Mouse (Mus musculus) midbrain, embryonic 11.5 days (tissue): ENCODE results near the gene Cfap77. TPM values are rescaled to one million over a fixed set of nuclear protein-coding genes. Genes with fewer than 3 reads are reported as not detected.

Source experiments
- ATAC-seq: fragments of 200-750 bp; cut with Nextera tagmentation; 2 replicates; pipeline ENCODE4 v1.8.0; 2017; ENCODE audit warnings: moderate TSS enrichment, moderate library complexity; ENCODE audit not compliant: low FRiP score
- DNase-seq: peaks from one replicate; pipeline ENCODE4 v3.0.0; 2015; ENCODE audit warnings: low spot score; ENCODE audit errors: missing footprints
- H3K27ac ChIP-seq: fragments of 300-500 bp; sonication (generic); 2 replicates; pipeline ENCODE4 v1.5.1; 2014; ENCODE audit warnings: low read depth, low read length
- H3K27me3 ChIP-seq: fragments of 300-500 bp; sonication (generic); 2 replicates; pipeline ENCODE4 v1.6.1; 2014; ENCODE audit warnings: mild to moderate bottlenecking, low read length, moderate library complexity, mixed read lengths; ENCODE audit not compliant: control insufficient read depth, insufficient read depth
- H3K36me3 ChIP-seq: fragments of 300-500 bp; sonication (generic); 2 replicates; pipeline ENCODE4 v1.6.1; 2014; ENCODE audit warnings: mild to moderate bottlenecking, low read length, moderate library complexity, mixed read lengths; ENCODE audit not compliant: control insufficient read depth, insufficient read depth
- H3K4me1 ChIP-seq: fragments of 300-500 bp; sonication (generic); 2 replicates; pipeline ENCODE4 v1.6.1; 2014; ENCODE audit warnings: low read length; ENCODE audit not compliant: control insufficient read depth, insufficient read depth
- H3K4me2 ChIP-seq: fragments of 300-500 bp; sonication (generic); 2 replicates; pipeline ENCODE4 v1.6.1; 2014; ENCODE audit warnings: mild to moderate bottlenecking, moderate library complexity
- H3K4me3 ChIP-seq: fragments of 300-500 bp; sonication (generic); 2 replicates; pipeline ENCODE4 v1.5.1; 2014; ENCODE audit warnings: low read depth, low read length
- H3K9ac ChIP-seq: fragments of 300-500 bp; sonication (generic); 2 replicates; pipeline ENCODE4 v1.6.1; 2014; ENCODE audit warnings: low read length
- H3K9me3 ChIP-seq: fragments of 300-500 bp; sonication (generic); 2 replicates; pipeline ENCODE4 v1.6.1; 2016; ENCODE audit warnings: low read length; ENCODE audit not compliant: control insufficient read depth
- WGBS: fragments of 180-500 bp; shearing (Covaris S2); extraction: QIAGEN DNeasy Blood & Tissue Kit; methylation state at CpG from one replicate; pipeline ENCODE4 v1.1.7; 2014; 5-methylcytosine and 5-hydroxymethylcytosine counted together
- polyA plus RNA-seq: library from polyadenylated mRNA; unstranded; fragments of >200 nt; fragmentation: Nextera tagmentation; extraction: Ambion mirVana; gene quantifications from 2 replicates; pipeline ENCODE4 v1.2.1, GENCODE M21; 2014

Gene Cfap77
- polyA plus RNA-seq, 1 experiment from 2014 or later = 0.77 TPM

DNA sequence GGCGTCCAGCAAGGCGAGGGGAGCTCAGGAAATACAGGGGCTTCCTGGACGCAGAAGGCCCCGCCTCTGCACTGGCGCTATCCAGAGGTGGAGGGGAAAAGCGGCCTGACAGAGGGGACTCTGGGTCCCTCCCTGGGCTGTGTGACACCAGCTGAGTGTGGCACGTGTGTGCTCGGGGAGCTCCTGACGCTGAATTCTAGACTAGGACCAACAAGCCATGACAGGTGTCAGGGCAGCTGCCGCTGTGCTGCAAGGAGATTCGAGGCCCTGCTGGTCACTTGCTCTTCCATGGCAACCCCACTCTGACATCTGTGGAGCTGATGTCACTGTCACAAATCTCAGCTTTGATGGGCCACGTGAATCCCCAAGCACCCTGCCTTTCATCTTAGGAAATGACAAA is 60.9 kb downstream of the Cfap77 start:
- no peak overlapping the region for H3K9ac ChIP-seq
- 72% methylated on average over 12 of the region's 12 CpGs for WGBS
- H3K36me3 ChIP-seq = no peaks in the 10 kb centered on the region
- H3K27ac ChIP-seq = no peak overlapping the region
- H3K4me1 ChIP-seq = peaks cover 7% of the 10 kb centered on the region; the same call in 1 of the 2 replicates
- no peaks in the 10 kb centered on the region; the same call in 1 of the 2 replicates for H3K27me3 ChIP-seq
- ATAC-seq (no peak), DNase-seq (peak; percentile 75)
- no peak overlapping the region for H3K4me2 ChIP-seq
- no peaks in the 10 kb centered on the region for H3K9me3 ChIP-seq
- no peak overlapping the region for H3K4me3 ChIP-seq

DNA sequence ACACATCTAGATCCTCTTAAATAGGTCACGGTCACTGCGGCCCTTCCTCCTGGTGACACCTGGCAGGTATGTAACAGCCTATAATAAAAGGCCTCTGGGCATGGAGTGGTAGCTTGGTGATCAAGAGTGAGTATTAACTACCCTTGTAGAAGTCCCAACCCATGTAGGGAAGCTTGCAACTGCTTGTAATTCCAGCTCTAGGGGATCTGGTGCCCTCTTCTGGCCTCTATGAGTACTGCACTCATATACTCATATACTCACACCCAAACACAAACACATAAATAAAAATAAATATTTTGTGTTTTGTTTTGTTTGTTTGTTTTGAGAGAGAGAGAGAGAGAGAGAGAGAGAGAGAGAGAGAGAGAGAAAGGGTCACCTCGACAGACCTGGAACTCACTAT is 66.1 kb downstream of the Cfap77 start:
- H3K27me3 ChIP-seq = no peaks in the 10 kb centered on the region
- no peak for ATAC-seq
- 96% methylated on average over 3 of the region's 3 CpGs for whole genome bisulfite sequencing

DNA sequence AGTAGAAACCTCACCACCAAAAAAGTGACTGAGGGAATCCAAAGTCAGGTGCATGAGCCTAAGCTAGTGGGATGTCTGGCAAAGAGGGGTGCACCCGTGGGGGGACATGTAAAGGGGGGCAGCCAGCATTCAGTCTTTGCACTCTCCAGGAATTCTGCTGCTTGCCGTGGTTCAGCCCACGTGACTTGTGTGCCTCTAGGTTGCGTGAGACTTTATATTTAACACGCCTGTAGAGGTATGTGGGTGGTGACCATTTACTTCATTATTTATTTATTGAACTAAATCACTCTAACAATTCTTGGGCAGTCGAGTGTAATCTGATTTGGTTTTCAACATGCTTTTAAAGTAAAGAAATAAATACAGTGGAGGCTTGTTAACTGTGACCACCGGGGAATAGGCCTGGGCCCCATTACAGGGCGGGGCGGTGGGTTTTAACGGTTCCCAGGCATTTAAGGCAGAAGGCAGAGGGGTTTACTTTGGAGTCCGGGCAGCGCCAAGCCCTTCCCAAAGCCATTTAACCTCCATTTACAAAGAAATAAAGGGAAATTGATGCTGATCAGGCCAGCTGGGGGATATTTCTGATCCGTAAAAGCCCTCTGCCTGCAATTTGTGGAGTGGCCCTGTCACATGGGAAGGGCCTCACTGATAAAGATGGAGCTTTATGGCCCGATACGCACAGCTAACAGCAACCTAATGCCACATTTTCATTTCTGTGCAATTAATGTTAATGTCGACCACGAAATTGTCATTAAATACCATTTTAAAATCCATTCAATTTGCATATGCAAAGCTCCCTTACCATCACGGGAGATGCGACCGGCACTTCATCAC is 74.6 kb downstream of the Cfap77 start:
- no peak overlapping the region for H3K4me2 ChIP-seq
- peaks cover 12% of the 10 kb centered on the region for H3K27me3 ChIP-seq
- peak; percentile 81 for DNase-seq
- H3K4me3 ChIP-seq = no peak overlapping the region
- H3K4me1 ChIP-seq = peaks cover 3% of the 10 kb centered on the region; the same call in 1 of the 2 replicates
- no peaks in the 10 kb centered on the region for H3K36me3 ChIP-seq
- no peak overlapping the region for H3K9ac ChIP-seq
- WGBS = 73% methylated on average over 20 of the region's 20 CpGs
- ATAC-seq = no peak
- H3K27ac ChIP-seq = no peak overlapping the region
- no peaks in the 10 kb centered on the region for H3K9me3 ChIP-seq

More for the DNA sequence above, 66.1 kb downstream of the Cfap77 start:
- Histone ChIP-seq H3K4me3 (no peak overlapping the region), H3K9me3 (no peaks in the 10 kb centered on the region), H3K4me2 (no peak overlapping the region), H3K36me3 (no peaks in the 10 kb centered on the region), H3K4me1 (no peaks in the 10 kb centered on the region), H3K9ac (no peak overlapping the region), H3K27ac (no peak overlapping the region)
- DNase-seq = no peak

DNA sequence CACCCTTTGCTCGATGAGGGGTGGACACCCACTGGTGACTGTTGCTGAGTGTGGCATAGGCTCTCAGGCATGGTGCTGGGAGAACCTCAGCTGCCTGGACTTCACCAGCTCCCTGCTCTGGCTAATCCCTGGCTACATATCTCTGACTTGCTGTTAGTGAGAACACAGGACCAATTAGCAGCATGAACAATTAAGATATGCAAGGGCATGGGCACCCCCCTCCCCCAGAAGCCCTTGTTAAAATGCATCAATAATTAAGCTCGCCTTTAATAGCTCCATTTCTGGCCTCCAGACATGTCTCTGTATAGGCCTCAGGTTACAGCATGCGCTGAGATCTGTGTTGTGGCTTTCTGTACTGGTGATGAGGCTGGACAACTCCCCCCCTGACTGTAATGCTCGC is 76.4 kb downstream of the Cfap77 start:
- DNase-seq (no peak), ATAC-seq (no peak)
- Histone ChIP-seq H3K36me3 (no peaks in the 10 kb centered on the region), H3K27me3 (peaks cover 14% of the 10 kb centered on the region), H3K9me3 (no peaks in the 10 kb centered on the region), H3K27ac (no peak overlapping the region), H3K4me1 (peaks cover 14% of the 10 kb centered on the region), H3K9ac (no peak overlapping the region), H3K4me2 (no peak overlapping the region), H3K4me3 (no peak overlapping the region)
- WGBS = 78% methylated on average over 4 of the region's 4 CpGs

DNA sequence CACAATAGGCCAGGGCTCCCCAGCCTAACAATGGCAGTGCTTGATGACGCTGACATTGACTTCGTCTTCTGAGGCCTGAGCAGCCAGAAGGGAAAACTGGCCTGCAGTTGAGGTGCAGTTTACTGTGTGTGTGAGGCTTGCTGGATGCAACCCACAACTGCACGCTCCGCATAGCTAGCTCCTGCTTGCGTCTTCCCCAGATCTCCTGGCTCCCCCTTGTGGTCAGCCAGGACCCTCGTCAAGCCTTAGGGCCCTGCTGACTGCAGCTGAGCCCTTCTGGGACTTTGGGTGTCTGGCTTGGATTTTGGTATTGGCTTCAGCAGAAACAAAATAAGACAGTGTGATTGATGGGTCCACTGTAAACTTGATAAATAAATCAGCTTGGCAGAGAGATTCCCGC is 78.2 kb downstream of the Cfap77 start:
- H3K27me3 ChIP-seq = peaks cover 14% of the 10 kb centered on the region

DNA sequence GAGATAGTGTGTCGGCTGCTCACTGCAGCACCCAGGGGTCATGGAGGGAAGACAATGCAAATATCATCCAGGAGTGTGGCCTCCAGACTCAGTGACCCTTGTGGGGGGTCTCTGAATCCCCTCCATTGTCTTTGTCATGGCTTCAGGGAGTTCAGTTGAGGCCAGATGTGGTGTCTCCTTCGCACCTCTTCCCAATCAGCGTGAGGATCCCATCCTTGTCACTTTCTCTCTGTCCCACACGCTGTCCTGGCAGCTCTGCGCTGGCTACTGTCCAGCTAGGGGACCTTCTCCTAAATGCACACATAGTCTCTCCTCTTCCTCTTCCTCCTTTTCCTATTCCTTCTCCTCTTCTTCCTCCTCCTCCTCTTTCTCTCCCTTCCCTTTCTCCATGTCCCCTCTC is 79.3 kb downstream of the Cfap77 start:
- peaks cover 14% of the 10 kb centered on the region for H3K4me1 ChIP-seq

More for the DNA sequence above, 78.2 kb downstream of the Cfap77 start:
- no peak overlapping the region for H3K4me3 ChIP-seq
- no peaks in the 10 kb centered on the region for H3K36me3 ChIP-seq
- H3K4me2 ChIP-seq = no peak overlapping the region
- H3K4me1 ChIP-seq = peaks cover 14% of the 10 kb centered on the region
- H3K27ac ChIP-seq = no peak overlapping the region
- WGBS = 16% methylated on average over 7 of the region's 7 CpGs
- H3K9ac ChIP-seq = no peak overlapping the region
- ATAC-seq = no peak
- DNase-seq = peak; percentile 95
- H3K9me3 ChIP-seq = no peaks in the 10 kb centered on the region

DNA sequence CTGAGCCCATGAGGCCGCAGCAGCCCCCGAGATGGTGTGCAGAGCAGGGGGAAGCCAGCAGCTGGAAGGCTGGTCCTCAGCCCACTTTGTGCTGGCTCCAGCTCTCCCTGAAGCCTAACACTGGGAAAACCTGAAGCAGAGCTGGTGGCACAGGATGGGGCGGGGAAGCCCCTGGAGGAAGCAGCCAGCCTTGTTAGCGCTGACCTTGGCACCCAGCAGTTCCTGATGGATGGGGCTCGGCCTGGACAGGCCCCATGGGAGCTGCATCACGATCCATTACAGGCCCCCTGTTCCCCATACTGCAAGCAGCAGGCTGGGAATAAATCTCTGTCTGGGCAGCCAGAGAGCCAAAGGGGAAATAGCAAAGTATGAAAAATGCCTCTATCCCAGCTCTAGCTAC is 80.3 kb downstream of the Cfap77 start:
- no peaks in the 10 kb centered on the region for H3K9me3 ChIP-seq
- no peak overlapping the region for H3K27ac ChIP-seq
- peaks cover 14% of the 10 kb centered on the region for H3K27me3 ChIP-seq
- ATAC-seq (no peak), DNase-seq (no peak)
- peaks cover 12% of the 10 kb centered on the region for H3K4me1 ChIP-seq
- no peak overlapping the region for H3K4me2 ChIP-seq
- 41% methylated on average over 6 of the region's 6 CpGs for WGBS
- H3K9ac ChIP-seq = no peak overlapping the region
- no peaks in the 10 kb centered on the region for H3K36me3 ChIP-seq
- H3K4me3 ChIP-seq = no peak overlapping the region

More for the DNA sequence above, 79.3 kb downstream of the Cfap77 start:
- H3K9me3 ChIP-seq = no peaks in the 10 kb centered on the region
- H3K27ac ChIP-seq = no peak overlapping the region
- H3K4me3 ChIP-seq = no peak overlapping the region
- ATAC-seq = no peak
- WGBS = 76% methylated on average over 5 of the region's 5 CpGs
- H3K9ac ChIP-seq = no peak overlapping the region
- no peaks in the 10 kb centered on the region for H3K36me3 ChIP-seq
- DNase-seq = peak; percentile 44
- H3K27me3 ChIP-seq = peaks cover 14% of the 10 kb centered on the region
- H3K4me2 ChIP-seq = no peak overlapping the region

DNA sequence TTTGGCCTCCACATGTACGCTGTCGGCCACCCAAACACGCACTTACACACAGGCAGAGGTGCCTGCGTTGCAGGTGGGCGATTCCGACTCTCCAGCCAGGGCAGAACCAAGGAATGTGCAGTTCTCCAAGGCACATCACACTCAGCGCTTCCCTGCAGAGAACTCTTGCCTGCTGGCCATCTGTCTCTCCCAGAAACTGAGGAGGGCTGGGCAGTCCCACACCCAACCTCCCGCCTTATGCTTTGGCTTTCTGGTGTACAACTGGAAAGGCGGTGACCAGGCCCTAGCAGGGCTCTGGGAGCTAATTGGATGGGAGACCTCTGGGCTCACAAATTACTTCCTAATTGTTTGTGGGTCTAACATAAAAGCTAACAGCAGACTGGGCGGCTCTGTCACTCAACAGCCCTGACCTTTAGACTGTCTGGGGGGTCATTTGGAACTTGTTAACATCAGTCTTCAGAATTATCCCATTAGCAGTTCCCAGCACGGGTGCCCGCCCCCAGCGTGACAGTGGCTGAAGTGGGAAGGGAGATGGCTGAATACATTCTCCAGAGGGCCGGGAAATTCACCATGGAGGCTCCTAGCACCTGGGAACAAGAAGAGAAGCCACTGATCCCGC is 80.9 kb downstream of the Cfap77 start:
- Histone ChIP-seq H3K27ac (no peak overlapping the region), H3K36me3 (no peaks in the 10 kb centered on the region), H3K9ac (no peak overlapping the region), H3K4me2 (no peak overlapping the region), H3K9me3 (no peaks in the 10 kb centered on the region), H3K4me3 (no peak overlapping the region), H3K4me1 (peaks cover 12% of the 10 kb centered on the region), H3K27me3 (peaks cover 14% of the 10 kb centered on the region)
- DNase-seq = peak; percentile 86
- no peak for ATAC-seq
- 44% methylated on average over 15 of the region's 15 CpGs for WGBS

DNA sequence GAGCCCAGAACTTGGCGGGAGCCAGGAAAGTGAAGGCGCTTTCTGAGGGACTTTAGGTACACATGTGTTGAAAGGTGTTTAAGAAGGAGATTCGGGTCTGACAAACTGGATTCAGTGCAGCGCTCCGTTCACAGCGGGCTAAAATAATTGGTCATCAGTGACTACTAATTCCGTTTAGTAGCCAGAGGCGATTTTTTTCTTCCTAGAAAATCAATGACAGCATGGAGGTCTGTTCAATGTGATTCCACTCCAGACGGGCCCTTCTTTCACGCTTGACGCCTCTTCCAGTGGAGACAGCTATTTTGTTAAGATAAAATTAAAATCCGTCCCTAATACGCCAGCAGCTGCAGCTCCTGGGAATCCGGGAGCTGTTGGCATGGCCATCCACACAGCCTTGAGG is 84.4 kb downstream of the Cfap77 start:
- H3K4me2 ChIP-seq = no peak overlapping the region
- H3K4me3 ChIP-seq = no peak overlapping the region
- no peak overlapping the region for H3K9ac ChIP-seq
- no peak overlapping the region for H3K27ac ChIP-seq
- ATAC-seq = no peak
- H3K9me3 ChIP-seq = no peaks in the 10 kb centered on the region
- H3K4me1 ChIP-seq = peaks cover 12% of the 10 kb centered on the region
- WGBS = 76% methylated on average over 14 of the region's 14 CpGs
- H3K36me3 ChIP-seq = no peaks in the 10 kb centered on the region
- peaks cover 3% of the 10 kb centered on the region for H3K27me3 ChIP-seq
- no peak for DNase-seq
